Mouse (Mus musculus) B cell, adult 67 days (primary cell): ENCODE data around the gene Srek1. TPM values are rescaled to one million over a fixed set of nuclear protein-coding genes. Genes with fewer than 3 reads are reported as not detected.

Experiments
- total RNA-seq, 2 experiments: library from RNA; stranded (reverse); gene quantifications; 4 replicates each; pipeline ENCODE4 v1.2.4; 2023

The Srek1 gene
- 100 to 1,000 TPM; 119 to 124 TPM for total RNA-seq

GRCm38 (mm10) chr13:103774119-103774757 is at the start of gene Srek1:
Gene Srek1 (minus strand): TSS chr13:103774608.

Other genes starting within 250 kb of the Srek1 start
- gene Erbin, start 145.9 kb upstream of the Srek1 start, total RNA-seq = 100 to 1,000 TPM; 124 to 129 TPM